Mouse (Mus musculus) CH12.LX (cell line): ENCODE data around the gene Hps1. TPM values are rescaled to one million over a fixed set of nuclear protein-coding genes. Genes with fewer than 3 reads are reported as not detected.

Experiments used
- polyA plus RNA-seq: library from polyadenylated mRNA; unstranded; fragments of >175 nt; gene quantifications from 2 replicates; pipeline ENCODE4 v1.2.1, GENCODE M21; 2012; ENCODE audit warnings: low read depth; ENCODE audit not compliant: insufficient read length
- total RNA-seq, 2 experiments: library from RNA; depleted of rRNA; stranded (reverse); fragments of 300-350 nt in 1 of 2; fragments of >200 nt in 1 of 2; gene quantifications; 2 replicates each; pipeline ENCODE4 v1.2.3; 2012 to 2014

Gene Hps1
- total and polyA plus RNA-seq, 3 experiments = 17.7 to 29.7 (median 21.4) TPM

Other genes with a start within 250 kb of the Hps1 start
- gene Loxl4, start 167.2 kb downstream of the Hps1 start, total RNA-seq (2012; rRNA removed) = 0.04 TPM in 1 of 2 replicates, not detected in the other
- not detected in 2 replicates for gene Loxl4, start 167.2 kb downstream of the Hps1 start, total RNA-seq (2014; rRNA removed)
- gene Loxl4, start 167.2 kb downstream of the Hps1 start, polyA plus RNA-seq = 0.10 and 0.19 TPM in 2 replicates
- gene Pyroxd2, start 27.2 kb downstream of the Hps1 start, total RNA-seq (2012; rRNA removed) = not detected in 2 replicates
- 0.18 TPM in 1 of 2 replicates, not detected in the other for gene Pyroxd2, start 27.2 kb downstream of the Hps1 start, total RNA-seq (2014; rRNA removed)
- 0.10 TPM in 1 of 2 replicates, not detected in the other for gene Pyroxd2, start 27.2 kb downstream of the Hps1 start, polyA plus RNA-seq